Mouse (Mus musculus) G1E (cell line): ENCODE data around the gene Sdccag8.

ENCODE experiments used
- CTCF ChIP-seq: IDR thresholded peaks from 2 replicates; pipeline ENCODE4 v1.5.1; 2012; ENCODE audit warnings: low read depth, low read length, inconsistent platforms, mixed read lengths
- POLR2AphosphoS5 ChIP-seq: IDR thresholded peaks from 2 replicates; pipeline ENCODE4 v1.6.1; 2012; ENCODE audit warnings: low read depth, low read length, inconsistent platforms; ENCODE audit not compliant: insufficient replicate concordance

DNA sequence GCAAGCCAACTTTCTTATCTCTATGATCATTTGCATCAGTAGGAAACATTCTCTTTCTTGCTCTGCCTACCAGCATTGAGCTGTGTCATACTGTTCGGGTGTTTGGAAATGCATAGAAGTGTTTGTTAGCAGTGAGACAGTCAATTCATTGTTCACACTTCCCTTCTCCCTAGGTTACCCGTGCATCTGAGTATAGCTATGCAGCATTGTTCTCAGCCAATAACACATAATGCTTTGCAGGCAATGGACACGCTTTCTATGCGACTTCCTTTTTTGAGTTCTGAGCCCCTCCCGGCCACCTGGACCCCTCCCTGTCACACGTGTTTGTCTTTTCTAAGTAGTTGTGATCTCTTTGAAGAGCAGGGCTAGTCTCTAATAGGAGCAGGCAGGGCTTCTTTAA lies 171.8 kb downstream of the Sdccag8 start:
- TF ChIP-seq POLR2AphosphoS5 (no peak), CTCF (no peak)
